Mouse (Mus musculus): ENCODE data around the gene Ndufb7. TPM values are rescaled to one million over a fixed set of nuclear protein-coding genes. Genes with fewer than 3 reads are reported as not detected.
"Not testable (repeated sequence)": the region's sequence is repeated elsewhere in the genome, so short reads cannot be mapped to it uniquely, and the experiment has no call there.

Ndufb7 gene
- polyA plus RNA-seq, 1 experiment from 2014 or later, result 345 TPM

DNA sequence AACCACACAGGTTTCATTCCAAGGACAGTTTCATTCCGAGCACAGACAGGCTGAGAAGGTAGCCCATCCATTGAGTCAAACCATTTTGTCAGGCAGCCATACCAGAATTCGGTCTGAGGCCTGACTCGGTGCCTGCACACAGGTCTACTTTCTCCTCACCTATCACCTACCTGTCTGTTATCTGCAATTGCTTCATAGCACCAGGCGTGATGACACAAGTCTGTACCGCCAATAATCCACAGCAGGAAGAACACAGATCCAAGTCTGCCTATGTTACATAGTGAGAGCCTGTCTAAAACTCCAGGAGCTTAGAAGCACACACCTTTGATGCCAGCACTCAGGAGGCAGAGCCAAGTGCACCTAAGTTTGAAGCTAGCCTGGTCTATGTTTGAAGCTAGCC lies 22.4 kb downstream of the Ndufb7 start:
- H3K27me3 ChIP-seq (ENCODE audit: control insufficient read depth, insufficient read depth, low read length), result no peaks in the 10 kb centered on the region
- H3K4me3 ChIP-seq (ENCODE audit: low read depth, low read length), result no peak overlapping the region
- H3K9me3 ChIP-seq (ENCODE audit: control insufficient read depth, low read depth, low read length), result no peaks in the 10 kb centered on the region
- H3K36me3 ChIP-seq (ENCODE audit: control insufficient read depth, insufficient read depth, low read length), result peaks cover 9% of the 10 kb centered on the region; the same call in 1 of the 2 replicates
- WGBS, result 89% methylated on average over 5 of the region's 5 CpGs
- H3K4me2 ChIP-seq (replicated peaks; ENCODE audit: low read depth, low read length), result no peak overlapping the region
- peaks cover 20% of the 10 kb centered on the region; the same call in 1 of the 2 replicates for H3K4me1 ChIP-seq (ENCODE audit: control insufficient read depth, insufficient read depth, low read length)
- no peak overlapping the region for H3K9ac ChIP-seq (replicated peaks; ENCODE audit: low read depth, low read length)
- no peak for ATAC-seq (ENCODE audit: insufficient number of reproducible peaks, insufficient read depth, low FRiP score, low read depth)
- no peak overlapping the region for H3K27ac ChIP-seq (ENCODE audit: low read length)

GRCm38 (mm10) chr8:83590488-83591023 lies 24.1 kb downstream of the Ndufb7 start:
- Histone ChIP-seq H3K4me3 (ENCODE audit: low read depth, low read length) (no peak overlapping the region), H3K27ac (ENCODE audit: low read length) (no peak overlapping the region), H3K4me1 (ENCODE audit: control insufficient read depth, insufficient read depth, low read length) (peaks cover 20% of the 10 kb centered on the region; the same call in 1 of the 2 replicates), H3K36me3 (ENCODE audit: control insufficient read depth, insufficient read depth, low read length) (peaks cover 9% of the 10 kb centered on the region; the same call in 1 of the 2 replicates), H3K27me3 (ENCODE audit: control insufficient read depth, insufficient read depth, low read length) (no peaks in the 10 kb centered on the region), H3K9ac (replicated peaks; ENCODE audit: low read depth, low read length) (no peak overlapping the region), H3K9me3 (ENCODE audit: control insufficient read depth, low read depth, low read length) (no peaks in the 10 kb centered on the region), H3K4me2 (replicated peaks; ENCODE audit: low read depth, low read length) (no peak overlapping the region)
- WGBS, result 84% methylated on average over 7 of the region's 7 CpGs
- no peak for ATAC-seq (ENCODE audit: insufficient number of reproducible peaks, insufficient read depth, low FRiP score, low read depth)

DNA sequence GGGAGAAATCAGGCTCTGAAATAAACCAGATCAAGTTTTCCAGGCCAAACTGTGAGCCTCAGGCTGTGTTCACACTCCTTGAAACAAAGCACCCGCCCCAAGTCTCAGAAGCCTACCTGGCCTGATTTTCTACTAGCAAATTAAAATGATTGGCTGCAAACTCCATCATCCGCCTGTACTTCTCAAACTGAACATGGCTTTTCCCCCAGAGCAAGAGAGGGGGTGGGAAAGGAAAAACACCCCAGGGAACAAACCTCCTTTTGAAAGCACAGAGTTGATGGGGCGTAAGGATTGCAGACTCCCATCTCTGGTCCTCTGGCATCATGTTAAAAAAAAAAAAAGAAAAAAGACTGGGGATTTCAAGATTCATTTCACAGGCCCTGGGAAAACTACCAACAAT lies 26.2 kb downstream of the Ndufb7 start:
- Histone ChIP-seq H3K27me3 (ENCODE audit: control insufficient read depth, insufficient read depth, low read length) (no peaks in the 10 kb centered on the region), H3K4me2 (replicated peaks; ENCODE audit: low read depth, low read length) (peak overlapping the region; percentile 73), H3K4me3 (ENCODE audit: low read depth, low read length) (peak overlapping the region; percentile 97), H3K9me3 (ENCODE audit: control insufficient read depth, low read depth, low read length) (no peaks in the 10 kb centered on the region), H3K4me1 (ENCODE audit: control insufficient read depth, insufficient read depth, low read length) (peaks cover 20% of the 10 kb centered on the region; the same call in 1 of the 2 replicates), H3K27ac (ENCODE audit: low read length) (no peak overlapping the region), H3K9ac (replicated peaks; ENCODE audit: low read depth, low read length) (peak overlapping the region; percentile 62), H3K36me3 (ENCODE audit: control insufficient read depth, insufficient read depth, low read length) (peaks cover 9% of the 10 kb centered on the region; the same call in 1 of the 2 replicates)
- 53% methylated on average over 3 of the region's 3 CpGs for WGBS
- ATAC-seq (ENCODE audit: insufficient number of reproducible peaks, insufficient read depth, low FRiP score, low read depth), result no peak

- ATAC-seq (ENCODE audit: insufficient number of reproducible peaks, insufficient read depth, low FRiP score, low read depth), result no peak
Observed at GRCm38 (mm10) chr8:83593325-83594166, 27.1 kb downstream of the Ndufb7 start.

DNA sequence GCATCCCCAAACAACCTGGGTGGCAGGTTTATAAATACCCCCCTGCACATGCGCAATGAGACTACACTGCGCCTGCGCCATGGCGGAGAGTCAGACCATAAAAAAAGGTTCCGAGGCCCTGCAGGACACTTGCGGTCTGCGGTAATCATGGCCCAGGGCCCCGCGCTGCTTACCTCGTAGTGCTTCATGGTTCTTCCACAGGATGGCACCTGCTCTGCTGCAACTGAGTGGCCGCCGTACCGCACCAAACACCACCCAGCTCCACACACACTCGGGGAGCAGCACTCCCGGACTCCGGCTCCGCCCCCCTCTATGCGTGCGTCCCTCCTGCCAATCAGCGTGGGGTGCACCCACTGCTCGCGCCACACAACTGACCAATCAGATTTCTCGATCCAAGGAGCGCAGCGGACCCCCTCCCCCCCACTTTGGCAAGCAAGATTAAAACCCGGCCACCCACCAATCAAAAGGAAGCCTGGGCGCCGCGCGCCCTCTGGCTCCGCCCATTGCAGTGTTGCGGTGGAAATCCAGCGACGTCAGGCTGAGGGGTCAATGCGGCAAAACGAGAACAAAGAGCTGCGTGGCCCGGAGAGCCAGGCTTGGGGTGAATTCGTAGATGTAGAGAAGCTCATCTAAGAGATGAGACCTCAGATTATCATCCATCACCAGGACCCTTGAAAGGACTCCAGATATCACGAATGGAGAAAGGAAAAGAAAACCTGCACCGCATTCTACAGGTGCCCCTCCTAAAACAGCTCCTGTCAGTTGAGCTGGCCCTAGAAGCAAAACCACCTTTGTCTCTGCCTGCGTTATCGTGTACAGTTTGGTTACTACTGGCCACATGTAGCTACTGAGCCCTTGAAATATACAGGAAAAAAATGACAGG lies 27.9 kb downstream of the Ndufb7 start:
- H3K27ac ChIP-seq (ENCODE audit: low read length), result peak overlapping the region; percentile 87
- WGBS, result under 1% methylated on average over 43 of the region's 43 CpGs
- H3K9me3 ChIP-seq (ENCODE audit: control insufficient read depth, low read depth, low read length), result no peaks in the 10 kb centered on the region
- peak; percentile 99 for ATAC-seq (ENCODE audit: insufficient number of reproducible peaks, insufficient read depth, low FRiP score, low read depth)
- peak overlapping the region; percentile 73 for H3K4me2 ChIP-seq (replicated peaks; ENCODE audit: low read depth, low read length)
- H3K4me3 ChIP-seq (ENCODE audit: low read depth, low read length), result peak overlapping the region; percentile 97
- no peaks in the 10 kb centered on the region for H3K27me3 ChIP-seq (ENCODE audit: control insufficient read depth, insufficient read depth, low read length)
- peak overlapping the region; percentile 62 for H3K9ac ChIP-seq (replicated peaks; ENCODE audit: low read depth, low read length)
- H3K36me3 ChIP-seq (ENCODE audit: control insufficient read depth, insufficient read depth, low read length), result peaks cover 7% of the 10 kb centered on the region; the same call in 1 of the 2 replicates
- H3K4me1 ChIP-seq (ENCODE audit: control insufficient read depth, insufficient read depth, low read length), result peaks cover 16% of the 10 kb centered on the region; the same call in 1 of the 2 replicates

More at GRCm38 (mm10) chr8:83593325-83594166, 27.1 kb downstream of the Ndufb7 start:
- Histone ChIP-seq H3K27ac (ENCODE audit: low read length) (peak overlapping the region; percentile 87), H3K4me3 (ENCODE audit: low read depth, low read length) (peak overlapping the region; percentile 97), H3K4me1 (ENCODE audit: control insufficient read depth, insufficient read depth, low read length) (peaks cover 16% of the 10 kb centered on the region; the same call in 1 of the 2 replicates), H3K4me2 (replicated peaks; ENCODE audit: low read depth, low read length) (peak overlapping the region; percentile 73), H3K9me3 (ENCODE audit: control insufficient read depth, low read depth, low read length) (no peaks in the 10 kb centered on the region), H3K36me3 (ENCODE audit: control insufficient read depth, insufficient read depth, low read length) (peaks cover 7% of the 10 kb centered on the region; the same call in 1 of the 2 replicates), H3K9ac (replicated peaks; ENCODE audit: low read depth, low read length) (peak overlapping the region; percentile 62), H3K27me3 (ENCODE audit: control insufficient read depth, insufficient read depth, low read length) (no peaks in the 10 kb centered on the region)
- WGBS, result 3% methylated on average over 22 of the region's 22 CpGs

- WGBS, result 49% methylated on average over 3 of the region's 3 CpGs
- H3K4me1 ChIP-seq (ENCODE audit: control insufficient read depth, insufficient read depth, low read length), result peaks cover 16% of the 10 kb centered on the region; the same call in 1 of the 2 replicates
Observed at GRCm38 (mm10) chr8:83595050-83595345, 28.5 kb downstream of the Ndufb7 start.

DNA sequence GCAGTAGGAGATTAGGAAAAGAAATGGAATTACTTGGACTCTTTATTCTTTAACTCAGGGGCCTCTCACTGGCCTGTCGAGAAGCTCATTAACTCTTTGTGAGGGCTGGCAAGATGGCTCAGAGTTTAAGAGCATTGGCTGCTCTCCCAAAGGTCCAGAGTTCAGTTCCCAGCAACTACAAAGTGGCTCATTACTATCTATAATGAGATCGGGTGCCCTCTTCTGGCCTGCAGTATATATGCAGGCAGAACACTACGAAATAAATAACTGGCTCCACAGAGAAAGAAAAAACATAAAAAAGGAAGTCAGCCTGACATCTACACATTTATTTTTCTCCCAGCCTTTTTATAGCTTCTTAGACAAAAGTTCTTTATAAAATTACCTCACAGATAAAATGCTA lies 29.9 kb downstream of the Ndufb7 start:
- no peak overlapping the region for H3K4me3 ChIP-seq (ENCODE audit: low read depth, low read length)
- no peak overlapping the region for H3K9ac ChIP-seq (replicated peaks; ENCODE audit: low read depth, low read length)
- H3K27me3 ChIP-seq (ENCODE audit: control insufficient read depth, insufficient read depth, low read length), result no peaks in the 10 kb centered on the region
- H3K4me2 ChIP-seq (replicated peaks; ENCODE audit: low read depth, low read length), result no peak overlapping the region
- WGBS, result 29% methylated on average over 3 of the region's 3 CpGs
- ATAC-seq (ENCODE audit: insufficient number of reproducible peaks, insufficient read depth, low FRiP score, low read depth), result no peak
- no peak overlapping the region for H3K27ac ChIP-seq (ENCODE audit: low read length)
- no peaks in the 10 kb centered on the region for H3K9me3 ChIP-seq (ENCODE audit: control insufficient read depth, low read depth, low read length)
- peaks cover 16% of the 10 kb centered on the region; the same call in 1 of the 2 replicates for H3K4me1 ChIP-seq (ENCODE audit: control insufficient read depth, insufficient read depth, low read length)
- H3K36me3 ChIP-seq (ENCODE audit: control insufficient read depth, insufficient read depth, low read length), result 0 out of 2 replicates have a peak, but pooled peaks cover 2% of the 10 kb centered on the region

More at GRCm38 (mm10) chr8:83595050-83595345, 28.5 kb downstream of the Ndufb7 start:
- not testable (repeated sequence) for ATAC-seq (ENCODE audit: insufficient number of reproducible peaks, insufficient read depth, low FRiP score, low read depth); H3K9me3 ChIP-seq (ENCODE audit: control insufficient read depth, low read depth, low read length); H3K36me3 ChIP-seq (ENCODE audit: control insufficient read depth, insufficient read depth, low read length); H3K27me3 ChIP-seq (ENCODE audit: control insufficient read depth, insufficient read depth, low read length)
- H3K27ac ChIP-seq (ENCODE audit: low read length), result peak overlapping the region; percentile 80
- H3K4me2 ChIP-seq (replicated peaks; ENCODE audit: low read depth, low read length), result peak overlapping the region; percentile 69
- H3K4me3 ChIP-seq (ENCODE audit: low read depth, low read length), result peak overlapping the region; percentile 97
- H3K9ac ChIP-seq (replicated peaks; ENCODE audit: low read depth, low read length), result peak overlapping the region; percentile 25; the same call in 1 of the 2 replicates

DNA sequence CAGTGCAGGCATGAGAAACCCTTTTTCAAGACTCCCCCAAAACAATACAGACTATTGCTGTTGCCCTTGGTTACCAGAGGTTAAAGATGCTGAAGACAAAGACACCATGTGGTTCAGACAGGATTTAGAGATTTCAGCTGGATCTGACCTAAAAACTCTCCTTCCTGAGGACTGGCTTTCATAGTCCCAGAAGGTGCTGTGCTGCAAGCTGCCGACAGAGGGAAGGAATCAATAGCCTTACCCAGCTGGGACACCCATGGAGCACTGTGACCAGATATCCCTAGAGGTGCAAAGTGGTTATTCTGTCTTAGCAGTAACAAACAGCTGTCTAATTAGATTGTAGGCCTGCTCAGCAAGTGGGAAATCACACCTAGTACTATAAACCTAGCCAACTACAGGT lies 31.7 kb downstream of the Ndufb7 start:
- Histone ChIP-seq H3K9me3 (ENCODE audit: control insufficient read depth, low read depth, low read length) (no peaks in the 10 kb centered on the region), H3K36me3 (ENCODE audit: control insufficient read depth, insufficient read depth, low read length) (no peaks in the 10 kb centered on the region), H3K27ac (ENCODE audit: low read length) (no peak overlapping the region), H3K4me3 (ENCODE audit: low read depth, low read length) (no peak overlapping the region), H3K4me1 (ENCODE audit: control insufficient read depth, insufficient read depth, low read length) (peaks cover 2% of the 10 kb centered on the region; the same call in 1 of the 2 replicates), H3K4me2 (replicated peaks; ENCODE audit: low read depth, low read length) (no peak overlapping the region), H3K27me3 (ENCODE audit: control insufficient read depth, insufficient read depth, low read length) (no peaks in the 10 kb centered on the region), H3K9ac (replicated peaks; ENCODE audit: low read depth, low read length) (no peak overlapping the region)
- no peak for ATAC-seq (ENCODE audit: insufficient number of reproducible peaks, insufficient read depth, low FRiP score, low read depth)
- 24% methylated on average over 1 of the region's 1 CpGs for WGBS
